Mouse (Mus musculus): ENCODE data around the gene Lrriq4. TPM values are rescaled to one million over a fixed set of nuclear protein-coding genes. Genes with fewer than 3 reads are reported as not detected.
"Not testable (repeated sequence)": the region's sequence is repeated elsewhere in the genome, so short reads cannot be mapped to it uniquely, and the experiment has no call there.

The Lrriq4 gene
- total RNA-seq, 2 experiments from 2014 or later: not detected

GRCm38 (mm10) chr3:30655937-30656336, 11.6 kb downstream of the Lrriq4 start:
- intact Hi-C loops (cut with DNase I): no loop called here
- no peak for DNase-seq

- DNase-seq: no peak
- intact Hi-C loops (cut with DNase I): no loop called here
Observed at GRCm38 (mm10) chr3:30658486-30658885, 14.2 kb downstream of the Lrriq4 start.

- DNase-seq: no peak
- intact Hi-C loops (cut with DNase I): no loop called here
Observed at GRCm38 (mm10) chr3:30683190-30683589, 38.9 kb downstream of the Lrriq4 start.

GRCm38 (mm10) chr3:30687216-30687615, 42.9 kb downstream of the Lrriq4 start:
- no peak for DNase-seq
- intact Hi-C loops (cut with DNase I): no loop called here

GRCm38 (mm10) chr3:30690976-30691375, 46.7 kb downstream of the Lrriq4 start:
- DNase-seq: no peak

GRCm38 (mm10) chr3:30695661-30696060, 51.4 kb downstream of the Lrriq4 start:
- intact Hi-C loops (cut with DNase I): loop anchor here (5.0 kb wide), 1 partner anchor 97 kb away; the partner anchor contains the start of gene Sec62
- no peak for DNase-seq

More at GRCm38 (mm10) chr3:30690976-30691375, 46.7 kb downstream of the Lrriq4 start:
- intact Hi-C loops (cut with DNase I): no loop called here

- DNase-seq: peak; percentile 58
- intact Hi-C loops (cut with DNase I): loop anchor here (5.0 kb wide), 1 partner anchor 96 kb away; the partner anchor contains the start of gene Sec62
Observed at GRCm38 (mm10) chr3:30696346-30696745, 52.0 kb downstream of the Lrriq4 start.

- no peak for DNase-seq
- intact Hi-C loops (cut with DNase I): loop anchor here (5.0 kb wide), 1 partner anchor 94 kb away; the partner anchor contains the start of gene Sec62
Observed at GRCm38 (mm10) chr3:30697891-30698290, 53.6 kb downstream of the Lrriq4 start.

GRCm38 (mm10) chr3:30699711-30700505, 55.6 kb downstream of the Lrriq4 start, which contains the start of gene Lrrc31:
Gene Lrrc31, minus strand, starts transcription at chr3:30699843.
- intact Hi-C loops (cut with DNase I): loop anchor here (5.0 kb wide), 1 partner anchor 92 kb away; the partner anchor contains the start of gene Sec62
- DNase-seq: not testable (repeated sequence)

- intact Hi-C loops (cut with DNase I): no loop called here
- DNase-seq: no peak
Observed at GRCm38 (mm10) chr3:30705977-30706376, 61.7 kb downstream of the Lrriq4 start.

GRCm38 (mm10) chr3:30706614-30707276, 62.4 kb downstream of the Lrriq4 start:
- no peak for DNase-seq
- intact Hi-C loops (cut with DNase I): no loop called here

- intact Hi-C loops (cut with DNase I): no loop called here
- no peak for DNase-seq
Observed at GRCm38 (mm10) chr3:30710191-30710590, 65.9 kb downstream of the Lrriq4 start.

- intact Hi-C loops (cut with DNase I): no loop called here
- DNase-seq: no peak
Observed at GRCm38 (mm10) chr3:30713334-30713733, 69.0 kb downstream of the Lrriq4 start.

GRCm38 (mm10) chr3:30718649-30719048, 74.3 kb downstream of the Lrriq4 start:
- no peak for DNase-seq
- intact Hi-C loops (cut with DNase I): no loop called here

Other genes starting within 250 kb of the Lrriq4 start
- gene Mecom, start 96.5 kb upstream of the Lrriq4 start, total RNA-seq (2021): 1 to 10 TPM; 5.3 to 6.0 TPM
- 1 to 10 TPM; 1.0 to 1.5 TPM for gene Actrt3, start 44.6 kb upstream of the Lrriq4 start, total RNA-seq (2021)
- 10 to 100 TPM; 23.3 to 24.4 TPM for gene Mynn, start 42.4 kb upstream of the Lrriq4 start, total RNA-seq (2021)
- gene Lrrc34, start 3.4 kb downstream of the Lrriq4 start, total RNA-seq (2021): under 1 TPM in 1 of 2 experiments, not detected in 1; 0.58 TPM
- gene Lrrc31, start 55.3 kb downstream of the Lrriq4 start, total RNA-seq (2021): not detected
- gene Samd7, start 101.8 kb downstream of the Lrriq4 start, total RNA-seq (2021): under 1 TPM in 1 of 2 experiments, not detected in 1; 0.22 TPM
- gene Sec62, start 148.4 kb downstream of the Lrriq4 start, total RNA-seq (2021): 10 to 100 TPM; 68.5 to 68.7 TPM
- gene Gpr160, start 211.4 kb downstream of the Lrriq4 start, total RNA-seq (2021): 1 to 10 TPM in 1 of 2 experiments, under 1 TPM in 1; 0.90 to 1.8 TPM

All from left cerebral cortex, postnatal 4 days (tissue).